Mouse (Mus musculus) erythroblast, embryonic 14.5 days (primary cell): ENCODE results near the gene Aco1.

Experiments
- GATA1 ChIP-seq: IDR thresholded peaks from 2 replicates; pipeline ENCODE4 v1.6.1; 2012; ENCODE audit warnings: low read length, inconsistent platforms, mixed read lengths
- TAL1 ChIP-seq: IDR thresholded peaks from 3 replicates; pipeline ENCODE4 v1.6.1; 2012; ENCODE audit warnings: low read length, inconsistent platforms, mixed read lengths

GRCm38 (mm10) chr4:40163646-40164045 is 20.8 kb downstream of the Aco1 start:
- TF ChIP-seq GATA1 (no peak), TAL1 (no peak)
